Mouse (Mus musculus) frontal cortex, adult (tissue): ENCODE data around the gene Arid1b.
A peak's percentile ranks its signal among the peaks of the same experiment; 100 is the strongest.
"Not testable (repeated sequence)": the region's sequence is repeated elsewhere in the genome, so short reads cannot be mapped to it uniquely, and the experiment has no call there.

Experiments used
- ATAC-seq: cut with Nextera tagmentation; 2 replicates; pipeline ENCODE4 v1.9.2; 2017; ENCODE audit warnings: mild to moderate bottlenecking, moderate library complexity, mixed read lengths; ENCODE audit not compliant: low TSS enrichment

The Arid1b gene

GRCm38 (mm10) chr17:5110981-5111380 lies 116.8 kb downstream of the Arid1b start:
- not testable (repeated sequence) for ATAC-seq

- no peak for ATAC-seq
These were observed 118.0 kb downstream of the Arid1b start for GRCm38 (mm10) chr17:5112116-5112515.

- ATAC-seq, result no peak; the same call in 1 of the 2 replicates
These were observed 121.8 kb downstream of the Arid1b start for GRCm38 (mm10) chr17:5115952-5116351.

- ATAC-seq, result no peak
These were observed 122.9 kb downstream of the Arid1b start for GRCm38 (mm10) chr17:5116990-5117389.

GRCm38 (mm10) chr17:5118171-5118570 lies 124.0 kb downstream of the Arid1b start:
- no peak for ATAC-seq

GRCm38 (mm10) chr17:5124643-5125042 lies 130.5 kb downstream of the Arid1b start:
- ATAC-seq, result peak; percentile 64; the same call in 1 of the 2 replicates

- ATAC-seq, result no peak
These were observed 131.1 kb downstream of the Arid1b start for GRCm38 (mm10) chr17:5125084-5125855.

GRCm38 (mm10) chr17:5125856-5126806 lies 132.0 kb downstream of the Arid1b start:
- no peak for ATAC-seq

GRCm38 (mm10) chr17:5129606-5130005 lies 135.5 kb downstream of the Arid1b start:
- no peak for ATAC-seq

GRCm38 (mm10) chr17:5130116-5130515 lies 136.0 kb downstream of the Arid1b start:
- no peak for ATAC-seq

GRCm38 (mm10) chr17:5131706-5132105 lies 137.6 kb downstream of the Arid1b start:
- no peak for ATAC-seq

- ATAC-seq, result peak; percentile 81; the same call in 1 of the 2 replicates
These were observed 138.3 kb downstream of the Arid1b start for GRCm38 (mm10) chr17:5132296-5132986.

GRCm38 (mm10) chr17:5132987-5133355 lies 138.8 kb downstream of the Arid1b start:
- ATAC-seq, result peak; percentile 8; the same call in 1 of the 2 replicates

GRCm38 (mm10) chr17:5133831-5134230 lies 139.7 kb downstream of the Arid1b start:
- ATAC-seq, result no peak

- no peak for ATAC-seq
These were observed 140.1 kb downstream of the Arid1b start for GRCm38 (mm10) chr17:5134271-5134670.

GRCm38 (mm10) chr17:5137936-5138335 lies 143.8 kb downstream of the Arid1b start:
- no peak for ATAC-seq

GRCm38 (mm10) chr17:5138641-5139205 lies 144.6 kb downstream of the Arid1b start:
- ATAC-seq, result peak; percentile 90

- ATAC-seq, result no peak
These were observed 145.4 kb downstream of the Arid1b start for GRCm38 (mm10) chr17:5139553-5139952.

GRCm38 (mm10) chr17:5143735-5144439 lies 149.8 kb downstream of the Arid1b start:
- ATAC-seq, result no peak

GRCm38 (mm10) chr17:5150660-5151063 lies 156.5 kb downstream of the Arid1b start:
- ATAC-seq, result peak; percentile 74; the same call in 1 of the 2 replicates

- ATAC-seq, result peak; percentile 35; the same call in 1 of the 2 replicates
These were observed 157.7 kb downstream of the Arid1b start for GRCm38 (mm10) chr17:5151852-5152251.
